Mouse (Mus musculus): ENCODE measurements around the gene Cops7b. TPM values are rescaled to one million over a fixed set of nuclear protein-coding genes. Genes with fewer than 3 reads are reported as not detected.

Cops7b gene
- total and polyA plus RNA-seq, 2 experiments from 2014 or later, result 37.6 to 54.3 TPM

GRCm38 (mm10) chr1:86618454-86619125, 35.9 kb downstream of the Cops7b start:
- H3K36me3 ChIP-seq (ENCODE audit: insufficient read depth), result no peaks in the 10 kb centered on the region
- peak; percentile 79 for ATAC-seq
- no peak overlapping the region for H3K4me2 ChIP-seq (ENCODE audit: low read depth)
- no peaks in the 10 kb centered on the region for H3K4me1 ChIP-seq (ENCODE audit: insufficient read depth)
- peak; percentile 89 for TF ChIP-seq CTCF (IDR thresholded peaks at IDR 0.05; ENCODE audit: low read depth)
- H3K27me3 ChIP-seq (ENCODE audit: insufficient read depth, low read length), result no peaks in the 10 kb centered on the region
- H3K27ac ChIP-seq (ENCODE audit: low read depth, low read length), result no peak overlapping the region
- H3K9ac ChIP-seq, result no peak overlapping the region
- no peak overlapping the region for H3K4me3 ChIP-seq (ENCODE audit: low read depth, low read length)
- DNase-seq, result peak; percentile 90
- no peaks in the 10 kb centered on the region for H3K9me3 ChIP-seq (ENCODE audit: low read length)
- 61% methylated on average over 10 of the region's 10 CpGs for WGBS

- no peak for DNase-seq
- WGBS, result 73% methylated on average over 2 of the region's 2 CpGs
- H3K9ac ChIP-seq, result no peak overlapping the region
- H3K27ac ChIP-seq (ENCODE audit: low read depth, low read length), result no peak overlapping the region
- ATAC-seq, result no peak
- no peak overlapping the region for H3K4me2 ChIP-seq (ENCODE audit: low read depth)
- no peak overlapping the region for H3K4me3 ChIP-seq (ENCODE audit: low read depth, low read length)
- no peaks in the 10 kb centered on the region for H3K36me3 ChIP-seq (ENCODE audit: insufficient read depth)
- H3K27me3 ChIP-seq (ENCODE audit: insufficient read depth, low read length), result no peaks in the 10 kb centered on the region
- TF ChIP-seq CTCF (IDR thresholded peaks at IDR 0.05; ENCODE audit: low read depth), result no peak
- no peaks in the 10 kb centered on the region for H3K9me3 ChIP-seq (ENCODE audit: low read length)
- no peaks in the 10 kb centered on the region for H3K4me1 ChIP-seq (ENCODE audit: insufficient read depth)
Observed at GRCm38 (mm10) chr1:86622296-86622695, 39.6 kb downstream of the Cops7b start.

- ATAC-seq (no peak), DNase-seq (no peak)
- Histone ChIP-seq H3K9ac (no peak overlapping the region), H3K9me3 (ENCODE audit: low read length) (no peaks in the 10 kb centered on the region), H3K27ac (ENCODE audit: low read depth, low read length) (no peak overlapping the region), H3K4me2 (ENCODE audit: low read depth) (no peak overlapping the region), H3K36me3 (ENCODE audit: insufficient read depth) (no peaks in the 10 kb centered on the region), H3K4me3 (ENCODE audit: low read depth, low read length) (no peak overlapping the region), H3K27me3 (ENCODE audit: insufficient read depth, low read length) (no peaks in the 10 kb centered on the region), H3K4me1 (ENCODE audit: insufficient read depth) (no peaks in the 10 kb centered on the region)
- 72% methylated on average over 16 of the region's 16 CpGs for WGBS
- no peak for TF ChIP-seq CTCF (IDR thresholded peaks at IDR 0.05; ENCODE audit: low read depth)
Observed at GRCm38 (mm10) chr1:86623001-86624000, 40.6 kb downstream of the Cops7b start.

- Histone ChIP-seq H3K27me3 (ENCODE audit: insufficient read depth, low read length) (no peaks in the 10 kb centered on the region), H3K4me2 (ENCODE audit: low read depth) (no peak overlapping the region), H3K4me3 (ENCODE audit: low read depth, low read length) (no peak overlapping the region), H3K4me1 (ENCODE audit: insufficient read depth) (peaks cover 1% of the 10 kb centered on the region; the same call in 1 of the 2 replicates), H3K36me3 (ENCODE audit: insufficient read depth) (no peaks in the 10 kb centered on the region), H3K9ac (no peak overlapping the region), H3K9me3 (ENCODE audit: low read length) (no peaks in the 10 kb centered on the region), H3K27ac (ENCODE audit: low read depth, low read length) (no peak overlapping the region)
- WGBS, result 86% methylated on average over 3 of the region's 3 CpGs
- no peak for ATAC-seq
- no peak for DNase-seq
- TF ChIP-seq CTCF (IDR thresholded peaks at IDR 0.05; ENCODE audit: low read depth), result no peak
Observed at GRCm38 (mm10) chr1:86628270-86628669, 45.6 kb downstream of the Cops7b start.

- no peak overlapping the region for H3K4me3 ChIP-seq (ENCODE audit: low read depth, low read length)
- no peak overlapping the region for H3K27ac ChIP-seq (ENCODE audit: low read depth, low read length)
- no peak overlapping the region for H3K9ac ChIP-seq
- no peak overlapping the region for H3K4me2 ChIP-seq (ENCODE audit: low read depth)
- TF ChIP-seq CTCF (IDR thresholded peaks at IDR 0.05; ENCODE audit: low read depth), result no peak
- no peak for ATAC-seq
- 41% methylated on average over 4 of the region's 4 CpGs for WGBS
- no peaks in the 10 kb centered on the region for H3K27me3 ChIP-seq (ENCODE audit: insufficient read depth, low read length)
- no peak for DNase-seq
- H3K9me3 ChIP-seq (ENCODE audit: low read length), result no peaks in the 10 kb centered on the region
- peaks cover 4% of the 10 kb centered on the region; the same call in 1 of the 2 replicates for H3K4me1 ChIP-seq (ENCODE audit: insufficient read depth)
- H3K36me3 ChIP-seq (ENCODE audit: insufficient read depth), result no peaks in the 10 kb centered on the region
Observed at GRCm38 (mm10) chr1:86629936-86630335, 47.2 kb downstream of the Cops7b start.

- no peaks in the 10 kb centered on the region for H3K27me3 ChIP-seq (ENCODE audit: insufficient read depth, low read length)
- H3K9me3 ChIP-seq (ENCODE audit: low read length), result no peaks in the 10 kb centered on the region
- no peaks in the 10 kb centered on the region for H3K36me3 ChIP-seq (ENCODE audit: insufficient read depth)
- H3K4me2 ChIP-seq (ENCODE audit: low read depth), result no peak overlapping the region
- no peak overlapping the region for H3K27ac ChIP-seq (ENCODE audit: low read depth, low read length)
- no peak for TF ChIP-seq CTCF (IDR thresholded peaks at IDR 0.05; ENCODE audit: low read depth)
- peaks cover 4% of the 10 kb centered on the region; the same call in 1 of the 2 replicates for H3K4me1 ChIP-seq (ENCODE audit: insufficient read depth)
- no peak overlapping the region for H3K9ac ChIP-seq
- H3K4me3 ChIP-seq (ENCODE audit: low read depth, low read length), result no peak overlapping the region
- DNase-seq (no peak), ATAC-seq (no peak)
- WGBS, result 86% methylated on average over 4 of the region's 4 CpGs
Observed at GRCm38 (mm10) chr1:86630527-86630926, 47.8 kb downstream of the Cops7b start.

Data from forebrain, postnatal 0 days (tissue).